Mouse (Mus musculus) CH12.LX (cell line): ENCODE measurements at regions not wholly inside any gene's neighbourhood (a gene's known extent, or its start where the extent isn't known, plus 50 kb on each side); places are given as distances from the start of the nearest gene placed in this dataset.
A peak's percentile ranks its signal among the peaks of the same experiment; 100 is the strongest.

Source experiments
- DNase-seq: peaks from one replicate; pipeline ENCODE4 v3.0.0-alpha.2; 2013; ENCODE audit errors: extremely low read depth
- H3K27ac ChIP-seq: 2 replicates; pipeline ENCODE4 v1.5.1; 2012; ENCODE audit warnings: low read depth, mild to moderate bottlenecking, control low read depth, moderate library complexity; ENCODE audit not compliant: insufficient read depth
- H3K27me3 ChIP-seq: replicated peaks from 2 replicates; pipeline ENCODE3; 2012; ENCODE audit warnings: inconsistent platforms
- H3K36me3 ChIP-seq, 2 experiments: replicated peaks in 1 of 2; 2 replicates each; pipeline versions ENCODE3 to v1.6.1; 2012; ENCODE audit warnings: inconsistent platforms in 1 of 2, low read length in 1 of 2, mild to moderate bottlenecking in 1 of 2, mixed read lengths in 1 of 2, moderate library complexity in 1 of 2; ENCODE audit not compliant: control insufficient read depth in 1 of 2, insufficient read depth in 1 of 2
- H3K4me1 ChIP-seq, 2 experiments: 2 replicates each; pipeline ENCODE4 v1.6.1; 2012; ENCODE audit warnings: inconsistent platforms in 1 of 2, moderate library complexity in 1 of 2; ENCODE audit not compliant: insufficient read depth in 2 of 2, control insufficient read depth in 1 of 2
- H3K4me2 ChIP-seq: 2 replicates; pipeline ENCODE4 v1.6.1; 2012; ENCODE audit warnings: low read depth, mild to moderate bottlenecking, control low read depth; ENCODE audit not compliant: poor library complexity, insufficient read depth, severe bottlenecking
- H3K4me3 ChIP-seq, 3 experiments: fragments of 150-350 bp in 1 of 3; sonication (generic) in 1 of 3; replicated peaks in 1 of 3; 2 replicates each; pipeline versions ENCODE3 to v1.5.1; 2011 to 2012; ENCODE audit warnings: low read depth in 2 of 3, low read length in 2 of 3, mild to moderate bottlenecking in 2 of 3, moderate library complexity in 2 of 3, control low read depth in 1 of 3, improper control_type of control experiment in 1 of 3, inconsistent platforms in 1 of 3, mixed read lengths in 1 of 3; ENCODE audit not compliant: poor library complexity in 1 of 3
- H3K79me2 ChIP-seq: replicated peaks from 2 replicates; pipeline ENCODE4 v1.6.1; 2012; ENCODE audit warnings: mild to moderate bottlenecking, moderate library complexity; ENCODE audit not compliant: control insufficient read depth, poor library complexity, insufficient read depth, severe bottlenecking; ENCODE audit errors: extremely low read depth
- H3K9ac ChIP-seq: 2 replicates; pipeline ENCODE4 v1.6.1; 2012; ENCODE audit warnings: low read depth, mild to moderate bottlenecking, control low read depth, moderate library complexity; ENCODE audit not compliant: insufficient read depth
- H3K9me3 ChIP-seq: replicated peaks from 2 replicates; pipeline ENCODE3; 2012; ENCODE audit warnings: low read length, inconsistent platforms, mixed read lengths
- CTCF ChIP-seq, 2 experiments: IDR thresholded peaks in 1 of 2; conservative IDR thresholded peaks in 1 of 2; 2 replicates each; pipeline ENCODE4 v1.5.1; 2011 to 2012; ENCODE audit warnings: low read depth in 2 of 2, low read length in 2 of 2, improper control_type of control experiment in 1 of 2, inconsistent platforms in 1 of 2, mild to moderate bottlenecking in 1 of 2, moderate library complexity in 1 of 2
- ELF1 ChIP-seq: IDR thresholded peaks from 2 replicates; pipeline ENCODE4 v1.6.1; 2014; ENCODE audit warnings: low read depth, mild to moderate bottlenecking, inconsistent platforms, low read length, improper control_type of control experiment
- EP300 ChIP-seq: IDR thresholded peaks from 2 replicates; pipeline ENCODE4 v1.6.1; 2011; ENCODE audit warnings: low read length, improper control_type of control experiment
- ETS1 ChIP-seq: conservative IDR thresholded peaks from 2 replicates; pipeline ENCODE4 v1.6.1; 2012; ENCODE audit warnings: low read depth, mild to moderate bottlenecking, inconsistent platforms, low read length, improper control_type of control experiment, moderate library complexity
- GABPA ChIP-seq: IDR thresholded peaks from 2 replicates; pipeline ENCODE4 v1.6.1; 2012; ENCODE audit warnings: low read depth, low read length, improper control_type of control experiment, inconsistent platforms; ENCODE audit not compliant: insufficient replicate concordance
- IRF4 ChIP-seq: IDR thresholded peaks from 2 replicates; pipeline ENCODE4 v1.6.1; 2014; ENCODE audit warnings: low read depth, mild to moderate bottlenecking, inconsistent platforms, low read length, improper control_type of control experiment
- MAZ ChIP-seq: IDR thresholded peaks from 2 replicates; pipeline ENCODE4 v1.6.1; 2012; ENCODE audit warnings: low read depth, mild to moderate bottlenecking, inconsistent platforms, low read length, improper control_type of control experiment, moderate library complexity
- PAX5 ChIP-seq: IDR thresholded peaks from 2 replicates; pipeline ENCODE4 v1.6.1; 2012; ENCODE audit warnings: low read length, inconsistent platforms, mixed read lengths
- RAD21 ChIP-seq: IDR thresholded peaks from 2 replicates; pipeline ENCODE4 v1.6.1; 2011; ENCODE audit warnings: low read depth, mild to moderate bottlenecking, low read length, improper control_type of control experiment, moderate library complexity
- SMC3 ChIP-seq: IDR thresholded peaks from 2 replicates; pipeline ENCODE4 v1.6.1; 2011; ENCODE audit warnings: low read depth, low read length, improper control_type of control experiment
- UBTF ChIP-seq: IDR thresholded peaks from 2 replicates; pipeline ENCODE4 v1.6.1; 2012; ENCODE audit warnings: low read depth, mild to moderate bottlenecking, inconsistent platforms, low read length, improper control_type of control experiment, moderate library complexity
- ZC3H11A ChIP-seq: IDR thresholded peaks from 2 replicates; pipeline ENCODE4 v1.6.1; 2012; ENCODE audit warnings: low read depth, mild to moderate bottlenecking, inconsistent platforms, low read length, improper control_type of control experiment
- ZKSCAN1 ChIP-seq: IDR thresholded peaks from 2 replicates; pipeline ENCODE4 v1.6.1; 2012; ENCODE audit warnings: low read depth, inconsistent platforms, low read length, improper control_type of control experiment, borderline replicate concordance
- ZMIZ1 ChIP-seq: IDR thresholded peaks from 2 replicates; pipeline ENCODE4 v1.6.1; 2012; ENCODE audit warnings: low read depth, mild to moderate bottlenecking, inconsistent platforms, low read length, improper control_type of control experiment
- ZNF384 ChIP-seq: IDR thresholded peaks from 2 replicates; pipeline ENCODE4 v1.6.1; 2012; ENCODE audit warnings: low read depth, low read length, improper control_type of control experiment, inconsistent platforms
- dilution Hi-C: fragments of 300-500 bp; cut with MboI; formaldehyde crosslinking; loops from 2 replicates; pipeline ENCODE4 v1.14.3; 2020; ENCODE audit warnings: low sequenced_read_pairs; ENCODE audit not compliant: extremely low pct_unique_long_range_greater_than_20kb, extremely low pct_ligation_motif_present
- in situ Hi-C: fragments of 300-500 bp; cut with MboI; formaldehyde crosslinking; loops from 3 replicates; pipeline ENCODE4 v1.14.3; 2019; ENCODE audit warnings: low sequenced_read_pairs, low pct_ligation_motif_present, low pct_unique_long_range_greater_than_20kb, mixed read lengths

DNA sequence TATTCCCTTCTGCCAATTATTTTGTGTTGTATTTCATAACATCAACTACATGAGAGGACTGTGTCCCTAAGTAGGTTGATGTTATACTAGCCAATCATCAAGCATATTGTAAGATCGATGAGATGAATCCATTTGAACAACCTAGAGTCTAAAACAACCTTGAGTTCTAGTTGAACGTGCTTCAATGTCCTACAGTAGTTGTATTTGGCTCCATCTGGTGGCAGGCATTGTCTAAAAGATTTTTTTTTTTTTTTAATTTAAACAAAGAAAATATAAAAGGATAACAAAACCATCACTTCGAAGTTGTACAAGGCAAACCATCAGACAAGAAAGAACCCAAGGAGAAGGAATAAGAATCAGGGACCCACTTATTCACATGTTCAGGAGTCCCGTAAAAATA, 114.4 kb downstream of the Pih1d3 start:
- H3K4me3 ChIP-seq: no peak overlapping the region
- no peaks in the 10 kb centered on the region for H3K9me3 ChIP-seq
- dilution Hi-C loops: no loop called here
- no peak overlapping the region for H3K4me2 ChIP-seq
- no peaks in the 10 kb centered on the region for H3K4me1 ChIP-seq
- no peaks in the 10 kb centered on the region for H3K36me3 ChIP-seq
- no peaks in the 10 kb centered on the region for H3K27me3 ChIP-seq
- H3K9ac ChIP-seq: no peak overlapping the region
- H3K27ac ChIP-seq: no peak overlapping the region
- TF ChIP-seq IRF4 (no peak), ZKSCAN1 (no peak), RAD21 (peak; percentile 63), SMC3 (peak; percentile 79), ZC3H11A (peak; percentile 9; the same call in 1 of the 2 replicates), ZNF384 (peak; percentile 95), CTCF (conservative IDR thresholded peaks at IDR 0.05 in 1 of 2, IDR thresholded peaks at IDR 0.05 in 1 of 2; ENCODE audit: low read depth in 2 of 2, low read length in 2 of 2) (peak in 1 of 2 experiments; percentile 63; a peak in 2 of 4 replicates)
- in situ Hi-C loops: loop anchor here (10.0 kb wide), 1 partner anchor 132 kb away; no protein-coding TSS in a partner anchor
- no peaks in the 10 kb centered on the region for H3K79me2 ChIP-seq
- DNase-seq: peak; percentile 36

DNA sequence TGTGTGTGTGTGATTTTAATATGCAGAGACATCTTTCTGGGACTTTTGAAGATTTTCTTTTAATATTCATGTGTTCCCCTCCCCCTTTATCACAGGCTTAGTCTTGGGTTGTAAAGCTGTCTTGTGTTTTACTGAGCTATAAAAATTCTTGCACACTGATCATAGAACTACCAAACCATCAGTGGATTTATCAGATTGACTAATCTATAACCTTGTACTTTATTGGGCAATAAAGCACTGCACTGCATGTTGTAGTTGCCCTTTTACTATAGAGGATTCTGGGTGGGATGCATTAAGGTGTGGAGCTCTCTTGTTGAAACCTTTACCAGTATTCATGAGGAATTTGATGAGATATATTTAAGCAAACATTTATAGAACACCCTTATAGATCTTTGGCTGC, 141.3 kb downstream of the Pih1d3 start:
- Histone ChIP-seq H3K9me3 (no peaks in the 10 kb centered on the region), H3K27ac (no peak overlapping the region)
- no peak for TF ChIP-seq MAZ
- TF ChIP-seq ZKSCAN1: no peak
- TF ChIP-seq ZC3H11A: no peak
- no peak for TF ChIP-seq EP300
- TF ChIP-seq, all 38 proteins: peak for 0
- Histone ChIP-seq H3K9ac (no peak overlapping the region), H3K27me3 (no peaks in the 10 kb centered on the region), H3K4me2 (no peak overlapping the region), H3K4me3 (no peak overlapping the region), H3K4me1 (no peaks in the 10 kb centered on the region), H3K79me2 (no peaks in the 10 kb centered on the region), H3K36me3 (no peaks in the 10 kb centered on the region)
- dilution Hi-C loops: no loop called here
- no peak for DNase-seq
- in situ Hi-C loops: no loop called here

DNA sequence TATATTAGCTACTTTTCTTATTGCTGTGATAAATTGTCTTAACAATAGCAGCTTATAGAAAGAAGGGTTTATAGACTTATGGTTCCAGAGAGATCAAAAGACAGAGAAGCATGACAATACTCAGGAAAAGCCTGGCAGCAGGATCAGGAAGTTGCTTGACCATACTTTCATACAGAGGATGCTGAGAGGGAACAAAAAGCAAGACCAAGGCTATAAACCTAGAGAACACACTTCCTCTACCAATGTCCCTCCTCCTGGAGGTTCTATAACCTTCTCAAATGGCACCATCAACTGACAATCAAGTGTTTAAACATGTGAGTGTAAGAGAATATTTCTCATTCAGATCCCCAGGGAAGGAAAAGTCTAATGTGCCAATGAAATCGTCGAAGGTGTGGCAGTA, 154.7 kb downstream of the Pih1d3 start:
- no peak overlapping the region for H3K27ac ChIP-seq
- H3K9me3 ChIP-seq: no peaks in the 10 kb centered on the region
- H3K4me2 ChIP-seq: no peak overlapping the region
- no peaks in the 10 kb centered on the region for H3K27me3 ChIP-seq
- dilution Hi-C loops (no loop called here), in situ Hi-C loops (no loop called here)
- H3K36me3 ChIP-seq: no peaks in the 10 kb centered on the region
- no peak overlapping the region for H3K9ac ChIP-seq
- no peak for DNase-seq
- TF ChIP-seq PAX5 (no peak), ZMIZ1 (no peak), UBTF (no peak), IRF4 (no peak), ZC3H11A (no peak), ZNF384 (no peak), GABPA (no peak), ELF1 (no peak), ETS1 (no peak)
- H3K79me2 ChIP-seq: no peaks in the 10 kb centered on the region
- H3K4me1 ChIP-seq: peaks cover 0 to 7% of the 10 kb centered on the region in 2 experiments; a peak in 2 of 4 replicates
- H3K4me3 ChIP-seq: no peak overlapping the region
